Mouse (Mus musculus) midbrain, embryonic 12.5 days (tissue): ENCODE measurements around the gene Unc5c. TPM values are rescaled to one million over a fixed set of nuclear protein-coding genes. Genes with fewer than 3 reads are reported as not detected.
A peak's percentile ranks its signal among the peaks of the same experiment; 100 is the strongest.

Experiments used
- ATAC-seq: fragments of 200-750 bp; cut with Nextera tagmentation; 2 replicates; pipeline ENCODE4 v1.8.0; 2017; ENCODE audit warnings: low read depth, moderate TSS enrichment, moderate library complexity; ENCODE audit not compliant: low FRiP score
- H3K27ac ChIP-seq: fragments of 300-500 bp; sonication (generic); replicated peaks from 2 replicates; pipeline ENCODE4 v1.5.1; 2016; ENCODE audit warnings: mild to moderate bottlenecking
- H3K27me3 ChIP-seq: fragments of 300-500 bp; sonication (generic); 2 replicates; pipeline ENCODE4 v1.6.1; 2016; ENCODE audit warnings: mild to moderate bottlenecking
- H3K36me3 ChIP-seq: fragments of 300-500 bp; sonication (generic); 2 replicates; pipeline ENCODE4 v1.6.1; 2016
- H3K4me1 ChIP-seq: fragments of 300-500 bp; sonication (generic); 2 replicates; pipeline ENCODE4 v1.6.1; 2016
- H3K4me2 ChIP-seq: fragments of 300-500 bp; sonication (generic); replicated peaks from 2 replicates; pipeline ENCODE4 v1.6.1; 2016; ENCODE audit warnings: mild to moderate bottlenecking, moderate library complexity
- H3K4me3 ChIP-seq: fragments of 300-500 bp; sonication (generic); 2 replicates; pipeline ENCODE4 v1.5.1; 2016; ENCODE audit warnings: mild to moderate bottlenecking
- H3K9ac ChIP-seq: fragments of 300-500 bp; sonication (generic); replicated peaks from 2 replicates; pipeline ENCODE4 v1.6.1; 2016; ENCODE audit warnings: mild to moderate bottlenecking, moderate library complexity
- H3K9me3 ChIP-seq: fragments of 300-500 bp; sonication (generic); 2 replicates; pipeline ENCODE4 v1.6.1; 2016; ENCODE audit warnings: mild to moderate bottlenecking
- whole genome bisulfite sequencing: fragments of 180-500 bp; shearing (Covaris S2); methylation state at CpG from one replicate; pipeline ENCODE4 v1.1.7; 2016; 5-methylcytosine and 5-hydroxymethylcytosine counted together
- polyA plus RNA-seq: library from polyadenylated mRNA; unstranded; fragments of >200 nt; fragmentation: Nextera tagmentation; extraction: Ambion mirVana; gene quantifications from 2 replicates; pipeline ENCODE4 v1.2.1, GENCODE M21; 2016

Unc5c gene
- polyA plus RNA-seq, 1 experiment from 2014 or later: 12.8 TPM

GRCm38 (mm10) chr3:141838864-141839263 lies 373.8 kb downstream of the Unc5c start:
- WGBS: 41% methylated on average over 7 of the region's 7 CpGs
- H3K27me3 ChIP-seq: no peaks in the 10 kb centered on the region
- no peak for ATAC-seq

GRCm38 (mm10) chr3:141849206-141849605 lies 384.2 kb downstream of the Unc5c start:
- WGBS: 24% methylated on average over 1 of the region's 1 CpGs
- Histone ChIP-seq H3K4me3 (no peak overlapping the region), H3K9me3 (no peaks in the 10 kb centered on the region), H3K4me2 (no peak overlapping the region), H3K27ac (no peak overlapping the region), H3K36me3 (no peaks in the 10 kb centered on the region), H3K4me1 (no peaks in the 10 kb centered on the region), H3K9ac (no peak overlapping the region), H3K27me3 (no peaks in the 10 kb centered on the region)
- peak; percentile 41; the same call in 1 of the 2 replicates for ATAC-seq

More at GRCm38 (mm10) chr3:141838864-141839263, 373.8 kb downstream of the Unc5c start:
- H3K9ac ChIP-seq: no peak overlapping the region
- no peak overlapping the region for H3K4me2 ChIP-seq
- no peaks in the 10 kb centered on the region for H3K36me3 ChIP-seq
- no peak overlapping the region for H3K4me3 ChIP-seq
- H3K9me3 ChIP-seq: no peaks in the 10 kb centered on the region
- no peaks in the 10 kb centered on the region for H3K4me1 ChIP-seq
- H3K27ac ChIP-seq: no peak overlapping the region

- Histone ChIP-seq H3K9ac (no peak overlapping the region), H3K27ac (no peak overlapping the region), H3K27me3 (no peaks in the 10 kb centered on the region), H3K9me3 (no peaks in the 10 kb centered on the region), H3K4me3 (no peak overlapping the region), H3K4me2 (no peak overlapping the region), H3K4me1 (no peaks in the 10 kb centered on the region), H3K36me3 (no peaks in the 10 kb centered on the region)
- ATAC-seq: no peak
- WGBS: 77% methylated on average over 7 of the region's 7 CpGs
Observed at GRCm38 (mm10) chr3:141850141-141850540, 385.1 kb downstream of the Unc5c start.

- 80% methylated on average over 4 of the region's 4 CpGs for WGBS
- H3K4me2 ChIP-seq: no peak overlapping the region
- no peak overlapping the region for H3K4me3 ChIP-seq
- H3K4me1 ChIP-seq: no peaks in the 10 kb centered on the region
- H3K9me3 ChIP-seq: no peaks in the 10 kb centered on the region
- no peak overlapping the region for H3K27ac ChIP-seq
- no peak for ATAC-seq
- no peaks in the 10 kb centered on the region for H3K27me3 ChIP-seq
- no peak overlapping the region for H3K9ac ChIP-seq
- 0 out of 2 replicates have a peak, but pooled peaks cover 5% of the 10 kb centered on the region for H3K36me3 ChIP-seq
Observed at GRCm38 (mm10) chr3:141854339-141854738, 389.3 kb downstream of the Unc5c start.

GRCm38 (mm10) chr3:141857123-141857522 lies 392.1 kb downstream of the Unc5c start:
- no peak overlapping the region for H3K27ac ChIP-seq
- 88% methylated on average over 8 of the region's 8 CpGs for WGBS

GRCm38 (mm10) chr3:141862816-141863461 lies 397.9 kb downstream of the Unc5c start:
- no peaks in the 10 kb centered on the region for H3K27me3 ChIP-seq
- peak; percentile 93 for ATAC-seq
- no peak overlapping the region for H3K9ac ChIP-seq
- H3K4me3 ChIP-seq: no peak overlapping the region
- 23% methylated on average over 13 of the region's 13 CpGs for WGBS
- no peak overlapping the region for H3K4me2 ChIP-seq
- H3K9me3 ChIP-seq: no peaks in the 10 kb centered on the region
- H3K36me3 ChIP-seq: no peaks in the 10 kb centered on the region
- H3K27ac ChIP-seq: no peak overlapping the region
- H3K4me1 ChIP-seq: no peaks in the 10 kb centered on the region

More at GRCm38 (mm10) chr3:141857123-141857522, 392.1 kb downstream of the Unc5c start:
- ATAC-seq: no peak
- no peak overlapping the region for H3K9ac ChIP-seq
- no peaks in the 10 kb centered on the region for H3K4me1 ChIP-seq
- H3K36me3 ChIP-seq: 0 out of 2 replicates have a peak, but pooled peaks cover 5% of the 10 kb centered on the region
- no peak overlapping the region for H3K4me2 ChIP-seq
- no peaks in the 10 kb centered on the region for H3K27me3 ChIP-seq
- H3K9me3 ChIP-seq: no peaks in the 10 kb centered on the region
- no peak overlapping the region for H3K4me3 ChIP-seq

- WGBS: 74% methylated on average over 3 of the region's 3 CpGs
- Histone ChIP-seq H3K36me3 (peaks cover 4% of the 10 kb centered on the region; the same call in 1 of the 2 replicates), H3K9me3 (no peaks in the 10 kb centered on the region), H3K4me1 (peaks cover 8% of the 10 kb centered on the region; the same call in 1 of the 2 replicates), H3K4me3 (no peak overlapping the region), H3K27me3 (no peaks in the 10 kb centered on the region), H3K27ac (no peak overlapping the region), H3K4me2 (no peak overlapping the region), H3K9ac (no peak overlapping the region)
- no peak for ATAC-seq
Observed at GRCm38 (mm10) chr3:141871805-141872204, 406.8 kb downstream of the Unc5c start.

GRCm38 (mm10) chr3:141872337-141873042 lies 407.5 kb downstream of the Unc5c start:
- Histone ChIP-seq H3K4me2 (no peak overlapping the region), H3K4me1 (peaks cover 8% of the 10 kb centered on the region; the same call in 1 of the 2 replicates), H3K36me3 (peaks cover 4% of the 10 kb centered on the region; the same call in 1 of the 2 replicates), H3K27me3 (no peaks in the 10 kb centered on the region), H3K9me3 (no peaks in the 10 kb centered on the region), H3K4me3 (no peak overlapping the region), H3K9ac (no peak overlapping the region), H3K27ac (0 out of 2 replicates have a peak overlapping the region, but pooled peaks have one; percentile 20)
- WGBS: 50% methylated on average over 10 of the region's 10 CpGs
- ATAC-seq: peak; percentile 87

GRCm38 (mm10) chr3:141882496-141882895 lies 417.5 kb downstream of the Unc5c start:
- no peaks in the 10 kb centered on the region for H3K27me3 ChIP-seq
- no peaks in the 10 kb centered on the region for H3K36me3 ChIP-seq
- H3K4me1 ChIP-seq: no peaks in the 10 kb centered on the region
- ATAC-seq: no peak
- WGBS: 82% methylated on average over 2 of the region's 2 CpGs
- no peak overlapping the region for H3K4me3 ChIP-seq
- no peak overlapping the region for H3K4me2 ChIP-seq
- no peak overlapping the region for H3K27ac ChIP-seq
- no peaks in the 10 kb centered on the region for H3K9me3 ChIP-seq
- no peak overlapping the region for H3K9ac ChIP-seq

- Histone ChIP-seq H3K4me3 (no peak overlapping the region), H3K27ac (no peak overlapping the region), H3K4me1 (peaks cover 6% of the 10 kb centered on the region; the same call in 1 of the 2 replicates), H3K9ac (no peak overlapping the region), H3K9me3 (no peaks in the 10 kb centered on the region), H3K36me3 (no peaks in the 10 kb centered on the region), H3K4me2 (no peak overlapping the region), H3K27me3 (no peaks in the 10 kb centered on the region)
- no peak for ATAC-seq
- WGBS: 96% methylated on average over 5 of the region's 5 CpGs
Observed at GRCm38 (mm10) chr3:141884190-141884589, 419.2 kb downstream of the Unc5c start.
